Mouse (Mus musculus): ENCODE data around the gene Ncf4. TPM values are rescaled to one million over a fixed set of nuclear protein-coding genes. Genes with fewer than 3 reads are reported as not detected.

The Ncf4 gene
- polyA plus RNA-seq, 1 experiment from 2014 or later: 3.1 TPM

DNA sequence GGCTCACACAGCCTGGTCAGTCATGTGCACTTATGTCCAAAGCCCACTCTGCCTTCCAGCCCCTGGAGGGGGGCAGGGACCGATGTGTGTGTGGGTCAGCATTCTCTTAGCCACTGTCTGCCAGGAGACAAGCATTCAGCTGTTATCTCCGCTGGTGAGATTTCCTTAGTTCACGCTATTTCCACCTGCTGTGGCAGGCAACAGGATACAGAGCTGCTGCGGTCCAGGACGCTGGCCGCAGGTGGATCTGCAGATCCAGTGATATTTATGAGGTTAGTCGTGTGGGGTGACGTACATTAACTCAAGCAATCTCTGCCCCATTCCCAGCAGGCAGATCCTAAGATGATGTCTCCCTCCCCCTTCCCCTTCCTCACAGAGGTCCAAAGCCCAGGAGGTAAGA, 33.2 kb upstream of the Ncf4 start:
- WGBS: 73% methylated on average over 8 of the region's 8 CpGs
- no peak for DNase-seq
- no peak for ATAC-seq (ENCODE audit: insufficient read depth)

DNA sequence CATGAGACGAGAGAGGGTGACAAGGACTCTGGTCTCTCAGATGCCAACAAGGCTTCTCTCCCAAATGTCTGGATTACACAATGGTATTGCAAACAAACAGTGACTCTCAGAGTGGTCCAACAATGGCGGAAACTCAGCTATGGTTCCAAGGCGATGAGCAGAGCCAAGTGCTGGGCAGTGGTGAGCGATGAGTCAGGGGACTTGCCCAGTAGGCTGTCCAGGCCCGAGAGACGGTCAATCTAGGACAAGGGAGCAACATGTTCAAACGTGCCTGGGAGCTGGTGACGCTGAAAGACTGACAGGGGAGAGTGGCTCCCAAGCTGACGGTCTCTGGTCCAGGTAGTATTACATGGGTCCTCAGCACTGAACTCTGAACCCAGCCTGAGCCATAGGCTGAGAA, 29.3 kb upstream of the Ncf4 start:
- WGBS: 73% methylated on average over 9 of the region's 9 CpGs
- no peak overlapping the region for H3K4me3 ChIP-seq (ENCODE audit: low read depth, low read length)
- DNase-seq (no peak), ATAC-seq (ENCODE audit: insufficient read depth) (no peak)
- H3K9me3 ChIP-seq (ENCODE audit: low read depth, low read length): no peaks in the 10 kb centered on the region
- no peaks in the 10 kb centered on the region for H3K36me3 ChIP-seq (ENCODE audit: insufficient read depth)
- H3K27ac ChIP-seq (ENCODE audit: low read depth): no peak overlapping the region
- H3K9ac ChIP-seq: no peak overlapping the region
- no peak overlapping the region for H3K4me2 ChIP-seq
- H3K27me3 ChIP-seq (ENCODE audit: insufficient read depth, low read length): no peaks in the 10 kb centered on the region
- H3K4me1 ChIP-seq (ENCODE audit: insufficient read depth): no peaks in the 10 kb centered on the region
- TF ChIP-seq CTCF (IDR thresholded peaks at IDR 0.05; ENCODE audit: low read depth): no peak

More for the DNA sequence above, 33.2 kb upstream of the Ncf4 start:
- Histone ChIP-seq H3K27me3 (ENCODE audit: insufficient read depth, low read length) (no peaks in the 10 kb centered on the region), H3K9ac (no peak overlapping the region), H3K4me2 (no peak overlapping the region), H3K4me1 (ENCODE audit: insufficient read depth) (no peaks in the 10 kb centered on the region), H3K27ac (ENCODE audit: low read depth) (no peak overlapping the region), H3K4me3 (ENCODE audit: low read depth, low read length) (no peak overlapping the region), H3K9me3 (ENCODE audit: low read depth, low read length) (no peaks in the 10 kb centered on the region), H3K36me3 (ENCODE audit: insufficient read depth) (no peaks in the 10 kb centered on the region)
- no peak for TF ChIP-seq CTCF (IDR thresholded peaks at IDR 0.05; ENCODE audit: low read depth)

DNA sequence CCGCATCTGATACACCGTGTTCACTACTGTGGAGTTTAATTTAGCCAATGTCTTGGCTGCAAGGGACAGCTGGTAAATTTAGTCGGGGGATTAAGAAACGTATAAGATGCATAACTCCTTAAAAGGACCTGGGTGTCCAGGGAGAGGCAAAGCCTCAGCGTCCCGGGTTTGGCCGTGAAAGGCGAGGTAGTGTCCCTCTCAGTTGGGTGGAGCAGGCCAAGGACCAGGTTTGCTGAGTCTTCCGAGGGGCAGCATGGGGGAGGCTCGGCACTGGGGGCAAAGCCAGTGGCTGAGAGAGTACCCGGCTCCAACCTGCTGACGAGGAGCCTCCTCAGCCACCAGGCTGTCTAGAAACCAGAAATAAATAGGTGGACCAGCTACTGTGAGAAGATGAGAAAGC, 16.8 kb upstream of the Ncf4 start:
- H3K36me3 ChIP-seq (ENCODE audit: insufficient read depth): no peaks in the 10 kb centered on the region
- H3K27ac ChIP-seq (ENCODE audit: low read depth): no peak overlapping the region
- H3K9ac ChIP-seq: no peak overlapping the region
- no peak for ATAC-seq (ENCODE audit: insufficient read depth)
- no peaks in the 10 kb centered on the region for H3K27me3 ChIP-seq (ENCODE audit: insufficient read depth, low read length)
- TF ChIP-seq CTCF (IDR thresholded peaks at IDR 0.05; ENCODE audit: low read depth): no peak
- no peak overlapping the region for H3K4me2 ChIP-seq
- no peak for DNase-seq
- no peaks in the 10 kb centered on the region for H3K9me3 ChIP-seq (ENCODE audit: low read depth, low read length)
- 80% methylated on average over 12 of the region's 12 CpGs for WGBS
- 0 out of 2 replicates have a peak, but pooled peaks cover 3% of the 10 kb centered on the region for H3K4me1 ChIP-seq (ENCODE audit: insufficient read depth)
- H3K4me3 ChIP-seq (ENCODE audit: low read depth, low read length): no peak overlapping the region

DNA sequence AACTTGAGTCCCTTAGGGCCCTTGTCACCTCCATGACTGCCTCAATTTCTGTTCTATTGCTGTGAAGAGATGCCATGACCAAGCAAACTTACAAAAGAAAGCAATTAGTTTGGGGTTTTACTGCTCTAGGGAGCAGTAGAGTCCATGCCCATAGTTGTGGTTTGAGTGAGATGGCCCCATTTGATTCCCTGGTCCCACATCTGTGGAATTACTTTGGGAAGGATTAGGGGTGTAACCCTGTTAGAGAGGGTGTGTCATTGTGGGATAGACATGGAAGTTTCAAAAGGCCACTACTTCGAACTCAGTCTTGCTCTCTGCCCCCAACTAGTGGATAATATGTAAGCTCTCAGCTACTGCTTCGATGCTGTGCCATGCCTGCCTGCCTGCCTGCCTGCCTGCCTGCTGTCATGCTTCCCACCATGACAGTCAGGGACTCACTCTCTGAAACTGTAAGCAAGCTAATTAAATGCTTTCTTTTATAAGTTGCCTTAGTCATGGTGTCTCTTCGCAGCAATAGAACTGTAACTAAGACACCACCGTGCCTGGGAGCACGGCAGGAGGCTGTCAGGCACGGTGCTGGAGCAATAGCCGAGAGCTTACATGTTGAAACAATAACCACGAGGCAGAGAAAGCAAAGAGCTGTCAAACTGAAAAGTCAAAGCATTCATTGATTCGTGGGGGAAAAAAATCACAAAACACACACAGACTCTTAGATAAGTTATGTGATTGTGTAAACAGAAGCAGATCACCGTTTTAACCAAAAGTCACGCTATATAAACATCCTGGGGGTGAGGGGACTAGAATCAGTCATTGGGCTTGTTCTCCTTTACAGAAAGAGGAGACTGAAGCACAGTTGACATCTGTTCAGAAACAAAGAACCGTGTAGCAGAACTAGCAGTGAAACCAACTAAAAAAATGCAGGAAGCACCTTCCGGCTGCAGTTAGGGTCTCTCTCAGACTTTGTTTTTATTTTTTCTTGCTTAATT, 13.0 kb upstream of the Ncf4 start:
- WGBS: 9% methylated on average over 13 of the region's 13 CpGs
- Histone ChIP-seq H3K4me3 (ENCODE audit: low read depth, low read length) (no peak overlapping the region), H3K4me2 (peak overlapping the region; percentile 1; the same call in 1 of the 2 replicates), H3K9ac (no peak overlapping the region), H3K4me1 (ENCODE audit: insufficient read depth) (0 out of 2 replicates have a peak, but pooled peaks cover 3% of the 10 kb centered on the region), H3K27ac (ENCODE audit: low read depth) (no peak overlapping the region), H3K27me3 (ENCODE audit: insufficient read depth, low read length) (no peaks in the 10 kb centered on the region), H3K9me3 (ENCODE audit: low read depth, low read length) (no peaks in the 10 kb centered on the region), H3K36me3 (ENCODE audit: insufficient read depth) (no peaks in the 10 kb centered on the region)
- ATAC-seq (ENCODE audit: insufficient read depth) (peak; percentile 47; the same call in 1 of the 2 replicates), DNase-seq (peak; percentile 55)
- peak; percentile 60 for TF ChIP-seq CTCF (IDR thresholded peaks at IDR 0.05; ENCODE audit: low read depth)

DNA sequence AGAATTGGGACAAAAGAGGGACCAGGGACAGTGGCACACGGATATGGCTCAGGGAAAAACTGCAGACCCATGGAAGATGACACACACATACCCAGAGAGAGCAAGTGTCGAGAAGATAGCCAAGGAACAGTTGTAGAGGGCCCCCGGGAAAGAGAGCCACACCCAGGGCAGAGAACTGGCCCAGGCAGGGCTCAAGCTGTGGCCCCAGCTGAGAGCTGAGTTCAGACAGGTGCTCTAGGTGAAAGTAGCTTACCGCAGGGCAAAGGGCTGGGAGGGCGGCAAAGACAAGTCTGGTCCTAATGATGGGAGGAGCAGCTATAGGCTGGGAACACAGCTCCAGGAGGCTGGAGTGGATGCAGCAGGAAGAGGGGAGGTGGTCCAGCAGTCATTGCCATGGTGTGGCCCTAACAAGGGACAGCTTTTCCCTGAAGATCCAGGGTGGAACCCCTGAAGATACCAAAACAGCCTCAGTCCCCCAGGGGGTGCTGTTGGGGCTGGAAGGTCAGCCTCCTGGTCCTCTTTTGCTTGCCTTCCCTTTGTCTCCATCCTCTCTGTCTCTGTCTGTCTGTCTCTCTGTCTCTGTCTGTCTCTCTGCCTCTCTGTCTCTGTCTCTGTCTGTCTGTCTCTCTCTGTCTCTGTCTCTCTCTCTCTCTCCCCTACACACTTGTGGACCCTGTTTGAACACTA, 9.6 kb upstream of the Ncf4 start:
- 0 out of 2 replicates have a peak, but pooled peaks cover 3% of the 10 kb centered on the region for H3K4me1 ChIP-seq (ENCODE audit: insufficient read depth)
- TF ChIP-seq CTCF (IDR thresholded peaks at IDR 0.05; ENCODE audit: low read depth): no peak
- H3K27ac ChIP-seq (ENCODE audit: low read depth): no peak overlapping the region
- no peak for DNase-seq
- no peak overlapping the region for H3K4me2 ChIP-seq
- H3K9me3 ChIP-seq (ENCODE audit: low read depth, low read length): no peaks in the 10 kb centered on the region
- 72% methylated on average over 5 of the region's 5 CpGs for WGBS
- no peak overlapping the region for H3K9ac ChIP-seq
- no peak overlapping the region for H3K4me3 ChIP-seq (ENCODE audit: low read depth, low read length)
- H3K27me3 ChIP-seq (ENCODE audit: insufficient read depth, low read length): no peaks in the 10 kb centered on the region
- ATAC-seq (ENCODE audit: insufficient read depth): no peak
- H3K36me3 ChIP-seq (ENCODE audit: insufficient read depth): no peaks in the 10 kb centered on the region

DNA sequence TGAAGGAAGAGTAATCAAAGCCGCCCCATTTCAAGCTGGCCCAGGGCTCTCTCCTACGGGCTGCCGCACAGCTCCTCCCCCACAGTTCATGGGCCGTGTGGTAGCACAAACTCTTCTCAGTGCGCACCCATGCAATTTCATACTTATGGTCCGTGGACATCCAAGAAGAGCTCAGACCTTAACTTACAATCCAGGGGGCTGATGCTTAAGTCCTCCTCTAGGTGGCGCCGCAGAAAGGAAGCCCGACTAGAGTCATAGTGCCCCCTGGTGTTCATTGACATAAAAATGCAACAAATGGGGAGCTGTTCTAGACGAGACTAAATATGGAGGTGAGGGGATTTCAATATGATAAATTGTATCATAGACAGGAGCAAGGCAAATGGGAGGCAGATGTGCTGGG, 5.1 kb upstream of the Ncf4 start:
- Histone ChIP-seq H3K4me2 (no peak overlapping the region), H3K4me1 (ENCODE audit: insufficient read depth) (0 out of 2 replicates have a peak, but pooled peaks cover 2% of the 10 kb centered on the region), H3K9me3 (ENCODE audit: low read depth, low read length) (no peaks in the 10 kb centered on the region), H3K9ac (no peak overlapping the region), H3K36me3 (ENCODE audit: insufficient read depth) (no peaks in the 10 kb centered on the region), H3K27ac (ENCODE audit: low read depth) (no peak overlapping the region), H3K27me3 (ENCODE audit: insufficient read depth, low read length) (no peaks in the 10 kb centered on the region), H3K4me3 (ENCODE audit: low read depth, low read length) (no peak overlapping the region)
- peak; percentile 89 for DNase-seq
- WGBS: 17% methylated on average over 10 of the region's 10 CpGs
- ATAC-seq (ENCODE audit: insufficient read depth): no peak
- TF ChIP-seq CTCF (IDR thresholded peaks at IDR 0.05; ENCODE audit: low read depth): peak; percentile 97

All from lung, embryonic 14.5 days (tissue).